Mouse (Mus musculus): ENCODE data around the gene Tpd52l1. TPM values are rescaled to one million over a fixed set of nuclear protein-coding genes. Genes with fewer than 3 reads are reported as not detected.

Gene Tpd52l1
- total RNA-seq, 2 experiments from 2014 or later, result not detected

GRCm38 (mm10) chr10:31351056-31351455 lies 94.7 kb downstream of the Tpd52l1 start:
- no peak for ATAC-seq (ENCODE audit: poor library complexity, severe bottlenecking)

- ATAC-seq (ENCODE audit: poor library complexity, severe bottlenecking), result no peak
These were observed 99.4 kb downstream of the Tpd52l1 start for GRCm38 (mm10) chr10:31346401-31346800.

- no peak for ATAC-seq (ENCODE audit: poor library complexity, severe bottlenecking)
These were observed 109.3 kb downstream of the Tpd52l1 start for GRCm38 (mm10) chr10:31336432-31336831.

GRCm38 (mm10) chr10:31331225-31331775 lies 114.5 kb downstream of the Tpd52l1 start:
- ATAC-seq (ENCODE audit: poor library complexity, severe bottlenecking), result no peak

DNA sequence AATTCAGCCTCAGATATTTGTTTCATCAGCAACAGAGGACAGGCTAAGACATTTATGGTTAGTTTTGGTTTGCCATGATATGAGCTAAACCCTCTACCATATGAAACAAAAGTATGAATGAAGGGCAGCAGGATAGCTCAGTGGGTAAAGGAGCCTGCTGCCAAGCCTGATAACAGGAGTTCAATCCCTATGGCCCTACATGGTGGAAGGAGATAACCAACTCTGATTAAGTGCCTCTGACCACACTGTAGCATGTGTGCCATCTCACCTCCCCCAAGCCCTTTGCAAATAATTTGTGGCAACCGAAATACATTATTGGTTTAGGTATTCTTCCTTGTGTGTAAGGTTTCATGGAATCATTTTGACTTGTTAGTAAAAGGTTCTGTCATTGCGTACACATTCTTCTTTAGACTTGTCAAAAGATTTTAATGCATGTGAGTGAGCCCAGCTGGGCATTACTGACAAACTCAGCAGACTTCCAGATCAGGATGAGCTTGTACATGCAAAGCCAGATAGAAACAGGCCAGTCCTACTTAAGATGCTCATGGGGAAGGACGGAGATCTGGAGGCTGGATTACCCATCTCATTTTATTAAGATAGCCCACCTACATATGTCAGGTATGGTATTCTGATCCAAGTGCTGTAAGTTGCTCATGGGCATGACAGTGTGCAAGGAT lies 115.3 kb downstream of the Tpd52l1 start:
- no peak for ATAC-seq (ENCODE audit: poor library complexity, severe bottlenecking)

DNA sequence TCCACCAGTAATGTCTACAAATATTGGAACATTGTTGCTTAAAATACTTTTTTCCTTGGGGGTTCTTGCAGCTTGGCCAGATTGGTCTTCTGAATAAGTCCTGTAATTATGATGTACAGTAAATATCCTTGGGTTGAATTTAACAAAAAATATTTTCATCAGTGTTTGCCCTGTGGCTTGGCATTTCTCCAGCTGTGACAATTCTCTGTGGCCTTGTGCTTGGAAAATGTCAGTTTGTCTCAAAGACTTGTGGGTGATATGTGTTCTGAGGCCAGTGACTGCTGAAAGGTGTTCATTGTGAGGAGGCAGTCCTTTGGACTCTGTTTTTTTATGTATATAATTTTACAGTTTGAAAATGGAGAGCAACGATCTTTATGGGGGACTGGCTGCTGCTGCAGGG lies 116.3 kb downstream of the Tpd52l1 start:
- ATAC-seq (ENCODE audit: poor library complexity, severe bottlenecking), result no peak

DNA sequence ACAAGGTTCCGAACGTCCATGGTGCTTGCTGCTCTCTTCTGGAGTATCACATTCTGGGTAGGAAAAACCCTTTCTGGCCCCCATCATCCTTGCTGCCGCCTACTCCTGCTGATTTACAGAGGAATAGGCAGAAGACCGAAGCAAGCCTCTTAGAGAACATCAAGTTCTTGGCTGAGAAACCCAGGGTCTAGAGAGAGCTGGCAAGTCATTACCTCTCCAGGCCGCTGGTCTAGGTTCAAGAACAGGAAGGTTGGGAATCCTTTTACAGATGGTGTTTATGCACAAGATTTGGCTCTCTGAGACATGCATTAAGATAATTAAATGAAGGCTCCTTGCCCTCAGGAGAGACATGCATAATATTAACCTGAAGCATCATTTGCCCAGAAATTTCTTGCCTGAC lies 127.3 kb downstream of the Tpd52l1 start:
- no peak for ATAC-seq (ENCODE audit: poor library complexity, severe bottlenecking)

DNA sequence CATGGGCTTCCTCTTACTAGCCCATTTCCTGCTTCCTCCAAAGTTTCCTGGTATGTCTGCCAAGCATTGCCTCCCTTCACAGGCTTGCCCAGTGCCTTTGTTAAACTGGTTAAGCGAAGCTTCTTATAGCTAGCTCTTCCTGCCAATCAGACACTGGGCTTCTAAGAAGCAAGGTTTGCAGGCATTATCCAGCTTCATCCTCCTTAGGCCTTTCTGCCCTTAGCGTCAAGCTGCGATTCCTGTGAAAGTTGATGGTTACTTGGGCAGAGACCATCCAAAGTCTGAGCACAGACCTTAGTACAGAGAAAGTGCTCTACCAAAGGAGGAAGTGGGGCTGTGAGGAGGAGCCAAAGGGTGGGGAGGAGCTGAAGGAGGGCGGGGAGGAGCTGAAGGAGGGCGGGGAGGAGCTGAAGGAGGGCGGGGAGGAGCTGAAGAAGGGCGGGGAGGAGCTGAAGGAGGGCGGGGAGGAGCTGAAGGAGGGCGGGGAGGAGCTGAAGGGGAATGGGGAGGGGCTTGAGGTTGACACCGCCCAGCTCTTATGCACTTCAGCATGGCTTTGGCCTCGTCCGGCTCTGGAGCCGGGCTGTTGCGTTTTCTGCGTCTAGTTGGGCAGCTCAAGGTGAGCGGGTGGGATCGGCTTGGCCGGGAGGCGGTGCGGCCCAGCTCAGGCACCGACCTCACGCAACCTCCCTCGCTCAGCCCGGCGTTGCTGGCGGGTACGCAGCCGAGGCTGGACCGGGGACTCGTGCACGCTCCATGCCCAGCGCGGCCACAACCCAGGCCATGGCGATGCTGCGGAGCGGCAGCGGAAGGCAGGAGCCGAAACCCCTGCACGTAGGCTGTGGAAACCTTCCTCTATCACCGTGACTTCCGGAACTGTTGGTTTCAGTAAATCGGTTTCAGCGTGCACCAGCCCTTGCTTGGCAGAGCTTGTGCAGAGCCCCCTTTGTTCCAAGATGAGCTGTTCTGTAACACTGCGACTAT lies 132.6 kb downstream of the Tpd52l1 start, which contains the start of gene Hddc2:
Gene Hddc2 (plus strand): TSS at position 519 of the 984 bp plus-strand sequence.
- ATAC-seq (ENCODE audit: poor library complexity, severe bottlenecking), result peak; percentile 86

DNA sequence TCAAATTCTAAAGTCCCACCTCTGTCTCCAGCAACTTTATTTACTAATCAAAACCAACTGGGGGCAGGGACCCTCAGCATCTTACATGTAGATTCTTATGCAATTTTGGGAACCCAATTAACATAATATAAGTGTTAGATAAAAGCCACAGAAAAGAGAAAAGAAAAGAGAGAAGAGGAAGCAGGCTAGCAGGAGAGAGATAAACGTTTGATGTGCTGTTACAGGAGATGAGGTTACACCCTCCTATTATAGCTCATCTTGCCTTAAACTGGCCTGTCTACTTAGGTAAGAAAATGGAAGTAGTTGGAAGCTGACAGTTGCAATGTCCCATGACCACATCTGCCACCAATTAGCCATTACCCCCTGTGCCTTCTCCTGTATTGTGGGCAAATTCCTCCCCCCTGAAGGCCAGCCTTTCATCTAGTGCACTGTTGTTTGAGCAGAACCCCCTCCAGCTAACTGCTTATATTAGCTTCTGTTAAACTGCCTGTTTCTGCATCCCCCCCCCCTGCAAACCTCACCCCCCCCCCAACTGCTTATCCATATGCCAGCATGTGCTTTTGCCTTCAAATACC lies 138.6 kb downstream of the Tpd52l1 start:
- no peak for ATAC-seq (ENCODE audit: poor library complexity, severe bottlenecking)

GRCm38 (mm10) chr10:31303446-31303845 lies 142.3 kb downstream of the Tpd52l1 start:
- ATAC-seq (ENCODE audit: poor library complexity, severe bottlenecking), result no peak

- ATAC-seq (ENCODE audit: poor library complexity, severe bottlenecking), result no peak
These were observed 145.5 kb downstream of the Tpd52l1 start for GRCm38 (mm10) chr10:31300292-31300691.

DNA sequence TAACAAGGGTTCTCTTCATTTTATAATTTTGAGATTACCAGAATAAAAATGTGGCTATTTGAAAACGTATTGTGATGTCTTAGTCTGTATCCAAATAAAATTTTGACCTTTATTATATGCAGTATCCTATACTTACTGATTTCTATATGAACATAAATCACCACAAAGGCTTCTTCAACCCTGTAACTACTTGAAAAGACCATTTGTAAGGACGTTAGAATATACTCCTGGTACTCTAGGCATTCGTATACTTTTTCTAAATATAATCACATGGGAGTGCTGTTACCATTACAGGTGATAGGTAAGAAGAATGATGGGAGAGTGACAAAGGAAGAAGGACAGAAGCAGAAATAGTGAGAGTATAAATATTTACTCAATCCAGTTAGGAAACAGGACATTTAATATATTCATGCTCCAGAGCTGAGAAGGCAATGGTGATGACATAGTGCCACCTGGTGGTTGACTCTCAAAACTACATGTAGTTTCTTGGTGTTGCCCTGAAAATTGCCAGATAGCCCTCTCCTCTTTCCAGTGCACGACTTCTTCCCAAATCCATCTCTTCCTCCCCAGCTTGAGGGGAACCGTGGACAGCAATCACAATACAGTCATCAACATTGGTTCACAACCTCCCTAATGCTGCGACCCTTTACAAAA lies 146.7 kb downstream of the Tpd52l1 start:
- ATAC-seq (ENCODE audit: poor library complexity, severe bottlenecking), result peak; percentile 92

GRCm38 (mm10) chr10:31298263-31298662 lies 147.5 kb downstream of the Tpd52l1 start:
- no peak for ATAC-seq (ENCODE audit: poor library complexity, severe bottlenecking)

- no peak for ATAC-seq (ENCODE audit: poor library complexity, severe bottlenecking)
These were observed 148.7 kb downstream of the Tpd52l1 start for GRCm38 (mm10) chr10:31297106-31297505.

DNA sequence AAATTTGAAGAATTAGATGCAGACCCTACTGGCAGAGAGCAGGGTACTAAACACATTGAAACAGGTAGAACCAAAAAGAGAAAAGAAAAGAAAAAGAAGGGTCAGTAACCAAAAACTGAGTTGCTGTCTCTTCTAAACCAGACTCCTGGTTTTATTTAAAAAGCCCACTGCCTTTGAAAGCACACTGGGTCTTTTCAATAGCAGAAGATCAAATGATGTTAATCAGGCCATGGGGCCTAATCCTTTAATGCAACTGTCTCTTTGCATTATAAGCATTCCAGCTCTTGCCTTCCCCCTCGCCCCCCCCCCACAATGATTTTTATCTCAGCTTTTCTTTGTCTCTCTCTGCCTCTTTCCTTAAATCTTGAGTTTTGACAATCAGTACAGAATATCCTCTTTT lies 149.3 kb downstream of the Tpd52l1 start:
- ATAC-seq (ENCODE audit: poor library complexity, severe bottlenecking), result no peak

- no peak for ATAC-seq (ENCODE audit: poor library complexity, severe bottlenecking)
These were observed 150.1 kb downstream of the Tpd52l1 start for GRCm38 (mm10) chr10:31295705-31296104.

- no peak for ATAC-seq (ENCODE audit: poor library complexity, severe bottlenecking)
These were observed 156.9 kb downstream of the Tpd52l1 start for GRCm38 (mm10) chr10:31288697-31289390.

- ATAC-seq (ENCODE audit: poor library complexity, severe bottlenecking), result no peak
These were observed 158.0 kb downstream of the Tpd52l1 start for GRCm38 (mm10) chr10:31287787-31288186.

Data from megakaryocyte, adult 5-6 weeks (primary cell).